Mouse (Mus musculus): Measurements from ENCODE around the gene Zfp592.

The Zfp592 gene

DNA sequence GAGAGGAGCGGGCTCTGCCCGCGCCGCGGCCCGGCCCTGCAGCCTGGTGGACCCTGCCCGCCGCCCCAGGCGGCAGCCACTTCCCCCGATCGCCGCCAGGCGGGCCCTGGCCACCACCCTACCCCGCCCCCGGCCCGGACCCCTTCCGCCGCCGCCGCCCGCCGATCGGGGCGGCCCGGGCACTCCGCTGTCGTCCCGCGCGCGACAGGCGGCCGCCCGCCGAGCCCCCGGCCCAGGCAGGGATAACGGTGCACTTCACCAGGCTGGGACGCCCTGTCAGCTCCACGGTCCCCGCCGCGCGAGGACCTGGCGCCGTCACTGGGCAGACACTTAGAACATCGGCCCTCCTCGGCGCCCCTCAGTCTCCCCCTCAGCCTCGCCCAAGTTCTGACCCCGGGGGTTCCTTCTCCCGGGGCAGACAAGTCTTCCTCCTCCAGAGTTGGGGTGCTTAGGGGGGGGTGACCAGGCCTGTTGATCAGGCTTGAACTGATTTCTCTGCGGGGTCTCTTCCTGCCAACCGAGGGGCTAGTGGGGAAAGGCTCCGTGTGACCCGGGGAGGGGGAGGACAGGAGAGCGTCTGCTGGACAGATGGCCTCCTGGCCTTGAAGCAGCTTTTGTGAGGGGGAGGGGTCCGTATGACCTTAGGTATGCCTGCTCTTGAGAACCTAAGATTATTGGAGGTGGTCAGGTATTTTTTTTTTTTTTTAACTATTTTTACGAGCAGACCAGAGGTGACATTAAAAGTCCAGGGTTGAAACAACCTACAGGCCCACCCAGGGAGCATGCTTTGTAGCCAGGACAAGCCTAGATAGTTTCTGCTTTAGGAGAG is 567 bp downstream of the Zfp592 start:
- under 1% methylated on average over 57 of the region's 58 CpGs for WGBS

DNA sequence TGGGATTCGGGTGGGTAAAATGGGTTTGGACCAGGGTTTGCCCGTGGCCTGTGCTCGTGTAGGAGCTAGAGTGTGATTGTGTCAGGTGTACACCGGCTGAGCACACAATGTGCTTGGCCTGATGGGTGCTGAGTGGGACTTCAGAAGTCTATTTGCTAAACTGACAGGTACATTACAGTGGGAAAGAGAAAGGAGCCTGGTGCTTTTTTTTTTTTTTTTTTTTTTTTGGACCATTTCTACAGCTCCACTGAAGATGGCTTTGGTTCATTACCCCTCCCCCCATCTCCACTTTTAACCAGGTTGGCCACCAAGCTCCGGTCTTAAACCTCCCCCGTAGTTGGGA is 1.2 kb downstream of the Zfp592 start:
- 14% methylated on average over 6 of the region's 6 CpGs for WGBS

DNA sequence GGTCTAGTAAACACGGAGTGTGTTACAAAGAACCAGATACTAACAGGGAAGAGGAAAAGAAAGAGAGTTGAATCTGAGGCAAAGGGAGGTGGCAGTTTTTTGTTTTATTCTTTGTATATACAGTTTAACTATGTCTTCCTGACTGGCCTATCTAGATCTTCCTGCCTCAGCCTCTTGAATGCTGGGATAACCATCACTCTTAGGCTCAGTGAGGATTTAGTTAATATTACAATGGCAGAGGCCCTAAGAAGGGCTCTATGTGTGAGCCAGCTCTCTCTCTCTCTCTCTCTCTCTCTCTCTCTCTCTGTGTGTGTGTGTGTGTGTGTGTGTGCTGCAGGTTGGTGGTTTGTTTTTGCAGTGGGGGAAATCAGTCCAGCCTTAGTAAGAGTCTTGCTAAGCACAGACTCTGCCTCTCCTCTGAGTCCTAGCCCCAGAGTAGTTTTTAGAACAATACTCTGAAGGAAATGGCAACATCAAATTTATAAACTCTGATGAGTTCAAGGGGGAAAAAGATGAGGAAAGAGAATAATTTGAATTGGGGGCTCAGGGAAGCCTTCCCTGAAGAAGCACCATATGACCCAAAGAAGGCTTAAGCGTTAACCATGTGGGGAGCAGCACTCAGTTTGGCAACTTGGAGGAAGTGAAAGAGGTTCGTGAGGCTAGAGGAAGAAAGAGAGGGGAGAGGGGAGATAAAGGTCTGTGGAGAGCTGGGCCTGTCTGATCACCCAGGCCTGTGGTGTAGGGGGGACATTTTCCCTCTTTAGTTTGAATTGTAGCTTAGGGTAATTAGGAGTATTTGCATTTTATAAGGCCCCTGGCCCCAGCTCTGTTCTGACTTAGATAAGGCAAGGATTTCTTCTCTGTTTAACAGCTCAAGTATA is 2.0 kb downstream of the Zfp592 start:
- 41% methylated on average over 3 of the region's 3 CpGs for WGBS

DNA sequence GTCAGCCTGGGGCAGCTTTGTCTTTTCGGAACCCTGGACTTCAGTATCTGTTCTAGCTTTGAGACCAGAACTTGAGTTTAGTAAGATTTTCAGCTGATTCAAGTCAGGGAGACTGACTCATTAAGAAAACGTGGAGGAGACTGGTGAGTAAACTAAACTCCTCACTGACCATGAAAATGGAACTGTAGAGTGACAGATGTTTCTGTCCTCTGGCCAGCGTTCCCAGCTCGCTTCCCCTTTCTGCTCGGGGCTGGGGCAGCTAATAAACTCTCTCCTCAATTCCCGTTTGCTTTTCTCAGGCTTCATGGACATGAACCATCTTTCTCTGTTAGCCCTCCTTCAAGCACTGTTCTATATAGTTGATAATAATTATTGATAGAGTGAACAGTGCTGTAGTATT is 4.3 kb downstream of the Zfp592 start:
- 51% methylated on average over 6 of the region's 6 CpGs for WGBS

DNA sequence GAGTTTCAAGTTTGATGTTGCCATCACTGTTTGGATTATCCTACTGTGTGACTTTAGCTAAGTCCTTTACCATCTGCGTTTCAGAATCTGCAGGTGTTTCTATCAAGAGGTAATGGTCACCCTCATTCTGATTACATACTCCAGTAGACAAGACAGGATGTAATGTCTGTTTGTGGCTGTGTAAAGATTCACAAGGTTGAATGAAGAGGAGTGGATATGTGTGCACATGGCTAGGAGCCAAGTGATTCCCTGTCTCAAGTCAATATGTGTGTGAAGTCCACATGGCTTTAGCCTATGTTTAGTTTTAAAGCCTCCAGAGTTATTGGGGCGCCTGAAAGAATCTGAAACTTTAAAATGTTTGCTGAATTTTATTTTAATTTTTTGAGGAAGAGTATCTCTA is 6.1 kb downstream of the Zfp592 start:
- WGBS = 94% methylated on average over 2 of the region's 2 CpGs

DNA sequence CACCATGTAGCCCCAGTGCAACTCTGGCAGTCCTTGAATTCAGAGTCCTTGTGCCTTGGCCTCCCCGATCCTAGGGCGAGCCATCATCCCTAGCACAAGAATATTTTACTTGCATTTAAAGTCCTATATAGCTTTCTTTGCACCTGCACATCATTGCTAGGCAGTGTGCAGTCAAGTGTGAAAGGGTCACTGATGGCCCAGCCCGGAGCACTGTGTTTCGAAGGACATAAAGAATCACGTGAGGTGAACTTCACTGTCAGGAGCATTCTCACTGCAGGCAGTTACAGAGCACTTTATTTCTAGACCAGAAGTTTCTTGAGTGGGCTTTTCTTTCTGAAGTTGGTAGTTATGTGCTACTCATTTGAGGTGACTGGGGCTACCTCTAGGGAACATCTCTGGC is 8.4 kb downstream of the Zfp592 start:
- 82% methylated on average over 5 of the region's 5 CpGs for WGBS

DNA sequence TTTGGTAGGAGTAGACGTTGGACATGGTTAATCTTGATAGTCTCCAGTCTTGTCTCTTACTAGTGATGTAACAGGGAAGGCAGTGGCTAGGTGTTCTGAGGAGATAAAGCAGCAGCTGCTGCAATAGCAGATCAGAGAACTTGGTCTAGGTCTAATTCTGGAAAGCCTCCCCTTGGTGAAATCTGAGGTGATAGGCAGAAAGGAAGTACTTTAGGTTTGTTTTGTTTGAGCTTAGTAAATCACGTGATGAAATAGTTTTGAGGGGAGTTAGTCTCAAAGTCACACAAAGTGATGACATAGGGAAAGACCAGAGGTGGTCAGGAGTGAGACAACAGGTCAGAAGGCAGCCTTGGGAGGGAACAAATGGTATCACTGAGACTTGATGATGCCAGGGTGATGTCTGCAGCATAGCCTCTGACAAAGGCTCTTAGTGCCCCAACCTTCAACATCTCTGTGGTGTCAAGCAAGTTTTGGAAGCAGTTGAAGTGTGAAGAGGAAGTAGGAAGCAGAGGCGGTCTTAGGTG is 11.1 kb downstream of the Zfp592 start:
- 65% methylated on average over 3 of the region's 3 CpGs for WGBS

DNA sequence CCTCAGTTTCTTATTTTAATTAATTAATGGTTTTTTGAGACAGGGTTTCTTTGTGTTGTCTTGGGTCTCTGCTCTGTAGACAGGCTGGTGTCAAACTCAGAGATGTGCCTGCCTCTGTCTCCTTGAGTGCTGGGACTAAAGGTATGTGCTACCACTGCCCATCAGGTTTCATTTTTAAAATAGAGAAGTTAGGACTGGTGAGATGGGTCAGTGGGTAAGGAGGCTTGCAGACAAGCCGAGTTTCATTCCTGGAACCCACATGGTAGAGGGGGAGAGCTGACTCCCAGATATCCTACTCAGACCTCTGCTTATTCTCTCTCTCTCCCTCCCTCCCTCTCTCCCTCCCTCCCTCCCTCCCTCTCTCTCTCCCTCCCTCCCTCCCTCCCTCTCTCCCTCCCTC is 12.5 kb downstream of the Zfp592 start:
- WGBS = 70% methylated on average over 1 of the region's 1 CpGs

DNA sequence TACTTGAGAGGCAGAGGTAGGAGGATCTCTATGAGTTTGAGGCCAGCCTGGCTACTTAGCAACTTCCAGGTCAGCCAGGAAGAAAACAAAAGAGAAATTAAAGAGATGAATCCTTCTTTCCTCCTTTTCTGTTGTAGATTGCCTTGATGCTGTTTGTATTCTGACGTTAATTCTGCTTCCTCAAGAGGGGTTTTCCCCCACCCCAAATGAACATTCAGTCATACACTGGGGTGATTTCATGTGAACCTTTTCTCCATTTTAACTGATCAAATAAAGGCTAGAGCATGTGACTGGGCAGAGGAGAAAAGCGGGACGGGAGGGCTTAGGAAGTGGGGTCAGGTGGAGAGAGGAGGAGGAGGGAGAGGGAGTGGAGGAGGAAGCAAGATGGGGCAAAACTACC is 14.8 kb downstream of the Zfp592 start:
- 75% methylated on average over 3 of the region's 3 CpGs for WGBS

DNA sequence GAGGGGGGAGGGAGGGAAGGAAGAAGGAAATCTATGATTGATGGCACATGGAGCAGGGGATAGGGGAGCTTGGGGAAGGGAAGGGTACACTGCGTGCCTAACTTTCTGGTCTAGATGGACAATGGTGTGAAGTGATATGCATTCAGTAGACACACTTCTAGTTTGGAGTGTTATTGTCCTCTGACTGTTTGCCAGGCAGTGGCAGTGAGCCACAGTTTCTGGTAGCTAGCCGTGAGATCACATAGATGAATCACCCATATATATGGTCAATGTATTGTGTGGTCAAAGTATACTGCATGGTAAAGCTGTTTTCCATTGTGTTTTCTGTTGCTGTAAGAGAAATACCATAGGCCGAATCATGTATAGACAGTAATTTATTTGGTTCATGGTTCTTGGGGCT is 18.1 kb downstream of the Zfp592 start:
- WGBS = 89% methylated on average over 3 of the region's 3 CpGs

DNA sequence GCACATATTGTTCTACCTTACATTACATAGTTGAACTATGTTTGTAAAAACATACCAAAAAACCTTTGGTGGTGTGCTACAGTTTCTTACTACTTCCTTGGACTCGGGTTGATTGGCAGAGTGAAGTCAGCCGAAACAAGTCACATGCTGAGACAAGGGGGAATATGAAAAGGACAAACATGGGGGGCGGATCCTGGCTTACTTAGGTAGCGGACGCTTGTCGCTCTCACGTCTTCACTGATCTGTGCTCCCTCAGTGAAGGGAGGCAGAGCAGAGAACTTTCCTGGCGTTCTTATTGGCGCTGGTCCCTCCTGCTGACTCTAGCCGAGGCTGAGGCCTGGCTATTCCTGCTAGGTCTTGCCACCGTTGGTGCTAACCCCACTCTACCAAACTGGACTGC is 26.8 kb downstream of the Zfp592 start:
- WGBS = 74% methylated on average over 11 of the region's 11 CpGs

DNA sequence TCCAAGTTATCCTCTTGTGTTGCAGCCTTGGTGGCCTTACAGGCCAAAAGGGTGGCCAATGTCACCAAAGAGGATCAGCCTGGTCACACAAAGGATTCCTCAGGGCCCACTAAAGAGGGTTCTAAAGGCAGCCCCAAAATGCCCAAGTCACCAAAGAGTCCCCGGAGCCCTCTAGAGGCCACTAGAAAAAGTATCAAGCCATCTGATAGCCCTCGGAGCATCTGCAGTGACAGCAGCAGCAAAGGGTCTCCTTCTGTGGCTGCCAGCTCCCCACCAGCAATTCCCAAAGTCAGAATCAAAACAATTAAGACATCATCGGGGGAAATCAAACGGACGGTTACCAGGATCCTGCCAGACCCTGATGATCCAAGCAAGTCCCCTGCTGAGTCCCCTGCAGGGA is 30.6 kb downstream of the Zfp592 start:
- WGBS = 56% methylated on average over 5 of the region's 5 CpGs

DNA sequence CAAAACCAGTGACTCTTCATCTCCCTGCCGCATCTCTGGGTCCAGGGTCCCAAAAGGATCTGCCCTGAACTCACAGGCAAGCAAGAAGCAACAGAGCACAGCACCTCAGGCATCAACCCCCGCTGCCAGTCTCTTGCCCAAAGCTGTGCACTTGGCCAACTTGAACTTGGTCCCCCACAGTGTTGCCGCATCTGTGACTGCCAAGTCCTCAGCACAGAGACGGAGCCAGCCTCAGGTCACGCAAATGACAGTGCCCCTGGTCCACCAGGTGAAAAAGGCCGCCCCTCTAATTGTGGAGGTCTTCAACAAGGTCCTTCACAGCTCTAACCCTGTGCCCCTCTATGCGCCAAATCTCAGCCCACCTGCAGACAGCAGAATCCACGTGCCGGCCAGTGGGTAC is 31.2 kb downstream of the Zfp592 start:
- WGBS = 83% methylated on average over 9 of the region's 9 CpGs

DNA sequence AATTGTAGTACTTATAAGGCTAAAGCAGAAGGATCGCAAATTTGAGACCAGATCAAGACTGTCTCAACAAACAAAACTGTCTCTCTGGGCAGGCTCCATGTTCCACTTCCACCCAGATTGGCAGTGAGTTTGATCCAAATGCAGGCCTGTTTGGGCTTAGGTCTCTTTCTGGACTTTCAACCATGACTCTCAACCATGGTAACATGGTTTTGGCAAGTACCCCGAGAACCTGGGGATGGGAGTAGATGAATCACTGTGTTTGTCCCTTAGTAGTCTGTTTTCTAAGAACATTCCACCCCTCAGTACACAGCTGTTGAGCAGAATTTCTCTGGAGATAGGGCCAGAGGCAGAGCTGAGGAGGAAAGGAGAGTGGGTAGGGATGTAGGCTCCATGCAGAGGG is 32.3 kb downstream of the Zfp592 start:
- 53% methylated on average over 2 of the region's 2 CpGs for WGBS

DNA sequence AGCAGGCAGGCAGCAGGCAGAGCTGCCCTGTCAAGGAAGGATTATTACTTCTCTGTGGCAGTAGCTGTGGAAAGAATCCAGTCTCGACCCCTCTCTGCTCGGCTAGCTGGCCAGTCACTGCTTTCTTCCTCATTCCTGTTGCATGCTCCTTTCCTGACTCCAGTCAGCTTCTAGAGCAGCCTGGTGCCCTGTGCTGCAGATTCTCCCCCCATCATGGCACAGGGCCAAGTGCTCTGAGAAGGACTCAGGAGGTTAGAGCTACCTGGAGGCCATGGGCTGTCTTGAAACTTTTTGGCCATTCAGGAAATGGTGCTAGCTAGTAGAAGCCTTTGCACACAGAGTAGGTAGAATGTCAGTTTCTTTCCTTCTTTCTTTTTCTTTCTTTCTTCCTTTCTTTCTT is 46.2 kb downstream of the Zfp592 start:
- 65% methylated on average over 2 of the region's 2 CpGs for WGBS

DNA sequence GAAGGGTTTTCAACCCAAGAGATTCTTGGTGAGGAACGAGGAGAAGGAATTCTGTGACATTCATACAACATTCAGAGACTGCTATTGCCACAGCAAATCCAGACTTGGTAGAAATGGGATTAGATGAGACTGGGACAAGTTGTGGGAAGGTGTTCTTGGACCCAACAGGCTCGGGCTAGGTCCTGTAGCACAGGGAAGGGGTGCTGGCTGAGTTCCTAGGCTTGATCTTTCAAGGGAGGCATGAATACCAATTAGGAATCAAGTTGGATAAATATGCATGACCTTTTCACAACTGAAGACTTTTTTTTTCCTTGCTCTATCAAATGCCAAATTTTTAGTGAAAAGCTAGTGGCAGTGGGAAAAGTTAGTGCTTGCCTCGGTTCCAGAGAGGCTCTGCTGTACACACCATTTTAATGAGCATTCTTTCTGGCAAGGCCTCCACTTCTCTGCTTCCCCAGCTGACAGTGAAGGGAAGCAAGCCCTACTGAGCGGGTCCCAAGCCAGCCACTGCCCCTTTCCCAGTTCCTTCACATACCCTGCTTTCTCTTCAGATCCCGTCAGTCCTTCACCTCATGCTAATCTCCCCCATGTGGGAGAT is 49.6 kb downstream of the Zfp592 start:
- WGBS = 61% methylated on average over 5 of the region's 5 CpGs

DNA sequence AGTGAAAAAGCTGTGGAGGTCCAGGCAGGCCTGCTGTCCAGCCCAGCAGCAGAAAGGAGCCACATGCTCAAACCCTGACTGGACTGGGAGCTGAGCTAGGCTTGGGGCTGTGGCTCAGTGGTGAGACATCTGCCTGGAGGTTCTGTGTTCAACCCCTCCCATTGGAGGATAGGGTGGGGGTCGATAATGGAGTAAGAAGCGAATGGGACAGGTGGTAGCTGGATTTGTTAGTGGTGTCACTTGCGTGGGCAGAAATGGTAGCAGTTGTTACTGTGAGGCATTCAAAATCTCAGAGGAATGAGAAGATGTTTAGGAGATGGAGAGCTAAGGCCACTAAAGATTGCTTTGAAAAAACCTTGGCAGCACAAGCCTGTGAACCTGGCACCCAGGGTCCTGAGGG is 54.4 kb downstream of the Zfp592 start:
- 92% methylated on average over 3 of the region's 3 CpGs for WGBS

DNA sequence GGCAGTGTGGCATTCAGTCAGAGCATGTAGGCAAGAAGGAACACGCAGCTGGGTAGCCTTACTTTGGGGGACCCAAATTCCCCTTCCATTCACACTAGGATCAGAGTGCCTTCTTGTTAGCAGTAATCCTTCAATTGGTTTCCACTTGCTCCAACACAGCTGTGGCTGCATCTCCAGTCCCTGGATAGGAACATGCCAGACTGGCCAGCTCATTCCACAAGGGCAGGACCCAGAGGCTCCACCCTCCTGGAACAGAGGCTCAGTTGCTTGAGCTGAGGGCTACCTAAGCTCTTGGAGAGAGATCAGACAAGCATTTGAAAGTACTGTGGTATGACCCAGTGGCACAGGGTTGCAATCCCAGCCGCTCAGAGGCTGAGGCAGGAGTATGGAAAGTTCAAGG is 55.0 kb downstream of the Zfp592 start:
- 87% methylated on average over 2 of the region's 2 CpGs for whole genome bisulfite sequencing

DNA sequence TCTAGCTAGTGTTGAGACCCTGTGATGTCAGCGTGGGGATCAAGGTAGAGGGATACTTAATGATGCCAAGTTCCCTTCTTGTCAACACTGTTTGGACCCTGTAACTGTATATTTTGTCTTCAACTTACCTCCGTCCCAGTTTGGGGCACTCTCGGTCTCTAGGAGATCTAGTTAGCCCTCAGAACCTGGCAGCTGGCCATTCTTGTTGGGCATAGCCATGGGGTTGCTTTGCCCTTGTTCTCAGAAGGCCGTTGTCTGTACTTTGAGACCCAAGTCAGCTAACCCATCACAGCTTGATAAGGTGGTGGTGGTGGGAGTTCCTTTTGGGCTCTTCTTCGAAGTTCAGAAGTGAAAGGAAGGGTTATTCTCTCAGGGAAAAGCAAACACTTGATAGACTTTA is 56.5 kb downstream of the Zfp592 start:
- WGBS = 72% methylated on average over 5 of the region's 5 CpGs

DNA sequence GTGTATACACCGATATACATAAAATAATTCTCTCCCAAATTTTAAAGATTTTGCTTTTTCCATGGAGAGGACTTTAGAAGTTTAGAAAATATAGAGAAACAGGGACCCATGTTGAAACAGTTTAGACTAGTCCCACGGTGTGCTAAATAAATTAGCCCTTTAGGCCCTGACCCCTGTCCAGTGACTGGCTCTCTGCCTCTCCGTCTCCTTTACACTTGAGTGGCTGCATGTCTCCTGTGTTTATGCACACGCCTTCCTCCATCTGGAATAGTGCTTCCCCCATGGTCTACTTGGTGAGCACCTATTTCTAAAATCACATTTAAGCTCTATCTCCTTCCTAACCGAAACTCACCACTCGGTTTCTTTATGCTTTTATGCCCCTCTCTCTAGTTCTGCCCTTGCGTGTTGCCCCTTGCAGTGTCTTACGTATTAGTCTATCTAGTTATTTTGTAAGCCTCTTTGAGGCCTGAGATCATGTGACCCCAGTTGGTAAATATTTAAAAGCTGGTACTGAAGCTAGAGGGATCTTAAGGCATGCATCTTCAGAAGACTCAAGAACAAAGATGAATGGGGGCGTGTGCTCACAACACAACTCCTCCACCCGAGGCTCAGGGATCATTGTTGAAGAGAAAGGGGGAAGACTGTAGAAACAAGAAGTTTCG is 62.4 kb downstream of the Zfp592 start:
- 86% methylated on average over 11 of the region's 11 CpGs for WGBS

DNA sequence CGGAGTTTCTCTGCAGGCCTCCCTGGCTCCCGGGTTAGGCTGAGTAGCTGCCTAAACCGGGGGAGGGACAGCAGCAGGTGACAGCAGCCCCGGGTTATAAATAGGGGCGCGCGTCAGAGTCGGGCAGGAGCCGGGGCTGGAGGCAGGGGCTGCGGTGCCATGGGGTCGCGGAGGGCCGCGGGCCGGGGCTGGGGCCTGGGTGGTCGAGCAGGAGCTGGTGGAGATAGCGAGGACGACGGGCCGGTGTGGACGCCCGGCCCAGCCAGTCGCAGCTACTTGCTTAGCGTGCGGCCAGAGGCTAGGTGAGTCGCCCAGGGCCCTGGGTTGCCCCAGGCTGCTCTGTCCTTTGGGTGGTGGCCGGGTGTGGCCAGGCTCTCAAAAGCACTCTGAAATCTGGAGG is 64.0 kb downstream of the Zfp592 start, which contains the start of gene Alpk3:
Gene Alpk3 (plus strand): TSS at position 130 of the 400 bp plus-strand sequence.
- WGBS = 70% methylated on average over 27 of the region's 27 CpGs

All from cerebral cortex, adult 2 months (tissue).